Mouse (Mus musculus): ENCODE measurements around the gene Depdc7. TPM values are rescaled to one million over a fixed set of nuclear protein-coding genes. Genes with fewer than 3 reads are reported as not detected.

Gene Depdc7
- total and polyA plus RNA-seq, 3 experiments = 0.86 to 1.4 (median 0.89) TPM

- intact Hi-C loops (cut with DNase I) = no loop called here
- TF ChIP-seq EP300 (IDR thresholded peaks at IDR 0.05; ENCODE audit: insufficient read depth, low read depth, low read length) = no peak
- TF ChIP-seq POLR2A (IDR thresholded peaks at IDR 0.05; ENCODE audit: insufficient read depth, low read depth, low read length) = no peak
- no peak for TF ChIP-seq CTCF (IDR thresholded peaks at IDR 0.05)
- WGBS = 79% methylated on average over 3 of the region's 3 CpGs
- Histone ChIP-seq H3K9ac (ENCODE audit: low read depth, low read length) (no peak overlapping the region), H3K27me3 (ENCODE audit: control insufficient read depth, insufficient read depth, low read length) (no peaks in the 10 kb centered on the region), H3K27ac (no peak overlapping the region), H3K36me3 (ENCODE audit: control insufficient read depth, insufficient read depth, low read length) (no peaks in the 10 kb centered on the region), H3K4me3 (no peak overlapping the region), H3K4me1 (ENCODE audit: control insufficient read depth, insufficient read depth, low read length) (no peaks in the 10 kb centered on the region), H3K79me2 (replicated peaks; ENCODE audit: control insufficient read depth, insufficient read depth, low read length) (no peaks in the 10 kb centered on the region)
- DNase-seq = no peak
Observed at GRCm38 (mm10) chr2:104704355-104704754, 38.3 kb downstream of the Depdc7 start.

DNA sequence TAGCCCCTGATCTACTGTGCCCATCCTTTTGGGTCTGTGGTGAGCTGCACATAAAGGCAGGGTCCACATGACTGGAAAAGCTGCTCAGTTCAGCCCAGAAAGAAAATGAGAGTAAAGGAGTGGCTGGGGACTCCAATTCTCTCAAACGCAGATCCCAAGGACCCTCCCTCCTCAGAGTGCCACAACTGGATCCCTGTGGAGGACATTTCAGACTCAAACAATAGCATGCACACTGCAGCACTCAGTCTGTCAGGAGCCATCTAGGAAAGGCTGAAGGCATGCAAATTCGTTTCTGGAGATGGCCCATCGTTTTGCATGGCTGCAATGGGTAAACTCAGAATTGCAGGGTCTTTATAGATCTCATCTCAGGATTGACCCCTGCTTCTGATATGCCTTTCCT, 39.5 kb downstream of the Depdc7 start:
- no peak for TF ChIP-seq CTCF (IDR thresholded peaks at IDR 0.05)
- no peak for TF ChIP-seq POLR2A (IDR thresholded peaks at IDR 0.05; ENCODE audit: insufficient read depth, low read depth, low read length)
- TF ChIP-seq EP300 (IDR thresholded peaks at IDR 0.05; ENCODE audit: insufficient read depth, low read depth, low read length) = no peak
- intact Hi-C loops (cut with DNase I) = no loop called here
- H3K36me3 ChIP-seq (ENCODE audit: control insufficient read depth, insufficient read depth, low read length) = no peaks in the 10 kb centered on the region
- DNase-seq = no peak
- no peak overlapping the region for H3K27ac ChIP-seq
- H3K4me3 ChIP-seq = no peak overlapping the region
- no peaks in the 10 kb centered on the region for H3K79me2 ChIP-seq (replicated peaks; ENCODE audit: control insufficient read depth, insufficient read depth, low read length)
- no peaks in the 10 kb centered on the region for H3K27me3 ChIP-seq (ENCODE audit: control insufficient read depth, insufficient read depth, low read length)
- H3K4me1 ChIP-seq (ENCODE audit: control insufficient read depth, insufficient read depth, low read length) = no peaks in the 10 kb centered on the region
- WGBS = 79% methylated on average over 3 of the region's 3 CpGs
- no peak overlapping the region for H3K9ac ChIP-seq (ENCODE audit: low read depth, low read length)

DNA sequence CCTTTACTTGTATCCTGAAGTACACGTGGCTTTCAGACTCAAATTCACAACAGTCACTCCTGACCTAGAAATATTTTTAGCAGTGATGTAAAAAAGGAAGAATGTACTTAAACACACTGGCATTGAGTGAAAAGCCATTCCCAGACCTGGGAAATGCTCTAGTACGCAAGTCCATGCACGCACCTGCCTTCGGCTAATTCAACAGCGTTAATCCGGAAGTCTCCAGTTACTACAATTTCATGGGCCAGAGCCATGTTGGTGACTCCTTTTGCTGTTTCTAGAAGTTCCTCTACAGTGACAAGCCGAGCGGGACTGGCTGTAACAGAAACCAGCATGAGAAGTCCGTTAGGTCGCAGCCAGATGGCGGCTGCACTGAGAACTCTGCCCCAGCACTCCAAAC, 43.0 kb downstream of the Depdc7 start:
- H3K4me1 ChIP-seq (ENCODE audit: control insufficient read depth, insufficient read depth, low read length) = no peaks in the 10 kb centered on the region
- intact Hi-C loops (cut with DNase I) = no loop called here
- H3K27ac ChIP-seq = no peak overlapping the region
- H3K79me2 ChIP-seq (replicated peaks; ENCODE audit: control insufficient read depth, insufficient read depth, low read length) = no peaks in the 10 kb centered on the region
- TF ChIP-seq CTCF (IDR thresholded peaks at IDR 0.05) = no peak
- no peak for TF ChIP-seq POLR2A (IDR thresholded peaks at IDR 0.05; ENCODE audit: insufficient read depth, low read depth, low read length)
- no peak for TF ChIP-seq EP300 (IDR thresholded peaks at IDR 0.05; ENCODE audit: insufficient read depth, low read depth, low read length)
- H3K36me3 ChIP-seq (ENCODE audit: control insufficient read depth, insufficient read depth, low read length) = no peaks in the 10 kb centered on the region
- 89% methylated on average over 11 of the region's 11 CpGs for WGBS
- no peak overlapping the region for H3K9ac ChIP-seq (ENCODE audit: low read depth, low read length)
- no peak overlapping the region for H3K4me3 ChIP-seq
- no peak for DNase-seq
- H3K27me3 ChIP-seq (ENCODE audit: control insufficient read depth, insufficient read depth, low read length) = no peaks in the 10 kb centered on the region

- intact Hi-C loops (cut with DNase I) = no loop called here
- Histone ChIP-seq H3K27me3 (ENCODE audit: control insufficient read depth, insufficient read depth, low read length) (no peaks in the 10 kb centered on the region), H3K4me3 (no peak overlapping the region), H3K36me3 (ENCODE audit: control insufficient read depth, insufficient read depth, low read length) (no peaks in the 10 kb centered on the region), H3K9ac (ENCODE audit: low read depth, low read length) (no peak overlapping the region), H3K27ac (no peak overlapping the region), H3K4me1 (ENCODE audit: control insufficient read depth, insufficient read depth, low read length) (no peaks in the 10 kb centered on the region), H3K79me2 (replicated peaks; ENCODE audit: control insufficient read depth, insufficient read depth, low read length) (no peaks in the 10 kb centered on the region)
- no peak for TF ChIP-seq POLR2A (IDR thresholded peaks at IDR 0.05; ENCODE audit: insufficient read depth, low read depth, low read length)
- no peak for TF ChIP-seq CTCF (IDR thresholded peaks at IDR 0.05)
- no peak for TF ChIP-seq EP300 (IDR thresholded peaks at IDR 0.05; ENCODE audit: insufficient read depth, low read depth, low read length)
- DNase-seq = no peak
- WGBS = 34% methylated on average over 2 of the region's 2 CpGs
Observed at GRCm38 (mm10) chr2:104692551-104692950, 50.1 kb downstream of the Depdc7 start.

- Histone ChIP-seq H3K4me3 (no peak overlapping the region), H3K9ac (ENCODE audit: low read depth, low read length) (no peak overlapping the region), H3K36me3 (ENCODE audit: control insufficient read depth, insufficient read depth, low read length) (no peaks in the 10 kb centered on the region), H3K79me2 (replicated peaks; ENCODE audit: control insufficient read depth, insufficient read depth, low read length) (no peaks in the 10 kb centered on the region), H3K4me1 (ENCODE audit: control insufficient read depth, insufficient read depth, low read length) (no peaks in the 10 kb centered on the region), H3K27me3 (ENCODE audit: control insufficient read depth, insufficient read depth, low read length) (no peaks in the 10 kb centered on the region), H3K27ac (no peak overlapping the region)
- no peak for DNase-seq
- intact Hi-C loops (cut with DNase I) = no loop called here
- TF ChIP-seq POLR2A (IDR thresholded peaks at IDR 0.05; ENCODE audit: insufficient read depth, low read depth, low read length) (no peak), CTCF (IDR thresholded peaks at IDR 0.05) (no peak), EP300 (IDR thresholded peaks at IDR 0.05; ENCODE audit: insufficient read depth, low read depth, low read length) (no peak)
- 61% methylated on average over 4 of the region's 4 CpGs for WGBS
Observed at GRCm38 (mm10) chr2:104690720-104691119, 52.0 kb downstream of the Depdc7 start.

DNA sequence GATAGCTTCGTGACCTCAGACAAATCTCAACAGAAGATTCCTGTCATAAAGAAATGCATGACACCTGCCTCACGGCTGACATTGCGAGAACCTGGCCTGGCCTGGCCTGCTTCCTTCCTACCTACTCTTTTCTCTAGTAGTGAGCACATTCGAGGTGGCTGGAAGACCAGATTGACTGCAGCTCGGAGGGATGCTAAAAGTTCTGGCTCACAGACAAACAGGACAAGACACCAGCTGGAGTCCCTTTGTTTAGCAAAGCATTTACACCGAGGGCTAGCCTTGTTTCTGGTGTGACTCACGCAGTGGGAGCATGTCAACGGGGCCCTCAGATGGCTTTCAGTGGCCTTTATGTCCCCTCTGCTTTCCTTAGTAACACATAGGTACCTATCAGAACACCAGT, 54.0 kb downstream of the Depdc7 start:
- Histone ChIP-seq H3K36me3 (ENCODE audit: control insufficient read depth, insufficient read depth, low read length) (no peaks in the 10 kb centered on the region), H3K27ac (no peak overlapping the region), H3K4me3 (no peak overlapping the region), H3K79me2 (replicated peaks; ENCODE audit: control insufficient read depth, insufficient read depth, low read length) (no peaks in the 10 kb centered on the region), H3K4me1 (ENCODE audit: control insufficient read depth, insufficient read depth, low read length) (no peaks in the 10 kb centered on the region), H3K27me3 (ENCODE audit: control insufficient read depth, insufficient read depth, low read length) (no peaks in the 10 kb centered on the region), H3K9ac (ENCODE audit: low read depth, low read length) (no peak overlapping the region)
- 77% methylated on average over 8 of the region's 8 CpGs for WGBS
- DNase-seq = no peak
- intact Hi-C loops (cut with DNase I) = loop anchor here (5.0 kb wide), 1 partner anchor 64 kb away; no protein-coding TSS in a partner anchor
- TF ChIP-seq EP300 (IDR thresholded peaks at IDR 0.05; ENCODE audit: insufficient read depth, low read depth, low read length) (no peak), CTCF (IDR thresholded peaks at IDR 0.05) (no peak), POLR2A (IDR thresholded peaks at IDR 0.05; ENCODE audit: insufficient read depth, low read depth, low read length) (no peak)

All from heart, adult 2 months (tissue).